Mouse (Mus musculus) cerebellum, adult 8-10 months (tissue): ENCODE results near the gene Igsf3.
A peak's percentile ranks its signal among the peaks of the same experiment; 100 is the strongest.

ENCODE experiments used
- DNase-seq: peaks from one replicate; pipeline ENCODE4 v3.0.0; 2022

The Igsf3 gene

GRCm38 (mm10) chr3:101377256-101378024 is 557 bp downstream of the Igsf3 start:
- DNase-seq = no peak

GRCm38 (mm10) chr3:101378102-101378501 is 1.2 kb downstream of the Igsf3 start:
- DNase-seq = no peak

- DNase-seq = no peak
Measured at GRCm38 (mm10) chr3:101379789-101380188, 2.9 kb downstream of the Igsf3 start.

GRCm38 (mm10) chr3:101381691-101382090 is 4.8 kb downstream of the Igsf3 start:
- no peak for DNase-seq

GRCm38 (mm10) chr3:101382751-101383150 is 5.9 kb downstream of the Igsf3 start:
- no peak for DNase-seq

- no peak for DNase-seq
Measured at GRCm38 (mm10) chr3:101386430-101387016, 9.6 kb downstream of the Igsf3 start.

GRCm38 (mm10) chr3:101387849-101388248 is 11.0 kb downstream of the Igsf3 start:
- no peak for DNase-seq

GRCm38 (mm10) chr3:101389566-101389965 is 12.7 kb downstream of the Igsf3 start:
- no peak for DNase-seq

GRCm38 (mm10) chr3:101390472-101390871 is 13.6 kb downstream of the Igsf3 start:
- DNase-seq = no peak

- DNase-seq = no peak
Measured at GRCm38 (mm10) chr3:101391991-101392390, 15.1 kb downstream of the Igsf3 start.

GRCm38 (mm10) chr3:101393103-101393644 is 16.3 kb downstream of the Igsf3 start:
- DNase-seq = peak; percentile 15

GRCm38 (mm10) chr3:101393659-101394539 is 17.0 kb downstream of the Igsf3 start:
- no peak for DNase-seq

GRCm38 (mm10) chr3:101395341-101395740 is 18.5 kb downstream of the Igsf3 start:
- no peak for DNase-seq

- DNase-seq = no peak
Measured at GRCm38 (mm10) chr3:101396061-101396460, 19.2 kb downstream of the Igsf3 start.

GRCm38 (mm10) chr3:101396726-101397263 is 19.9 kb downstream of the Igsf3 start:
- no peak for DNase-seq

- DNase-seq = no peak
Measured at GRCm38 (mm10) chr3:101397422-101397821, 20.5 kb downstream of the Igsf3 start.

GRCm38 (mm10) chr3:101398071-101398786 is 21.3 kb downstream of the Igsf3 start:
- DNase-seq = no peak

GRCm38 (mm10) chr3:101398877-101399276 is 22.0 kb downstream of the Igsf3 start:
- DNase-seq = no peak

GRCm38 (mm10) chr3:101401501-101401900 is 24.6 kb downstream of the Igsf3 start:
- no peak for DNase-seq

GRCm38 (mm10) chr3:101404620-101405415 is 27.9 kb downstream of the Igsf3 start:
- DNase-seq = peak; percentile 43

- DNase-seq = no peak
Measured at GRCm38 (mm10) chr3:101405495-101405894, 28.6 kb downstream of the Igsf3 start.
